ENCODE assay signal across 15 mouse cellular contexts in genomic region chr9:119426483-119426882, GRCm38 (mm10). TPM values are rescaled to one million over a fixed set of nuclear protein-coding genes. Genes with fewer than 3 reads are reported as not detected.
DNase-seq lines count a peak whose midpoint lies in the region; ATAC-seq and TF ChIP-seq lines count a peak whose summit lies in the region.
"Had no signal": no experiment of that assay in that cellular context is flagged by ENCODE, and none has a peak within 500 bp of the region (broad histone marks: within the 10 kb centered on the region; RNA-seq: fewer than 3 reads in every experiment).

No protein-coding gene starts in this region.

- H3K4me2 ChIP-seq in embryonic facial prominence, embryonic 13.5 days: no peak overlapping the region
- H3K4me2 ChIP-seq in heart, postnatal 0 days (ENCODE audit: low read depth, low read length): no peak overlapping the region
- no peak overlapping the region for H3K4me2 ChIP-seq in lung, embryonic 16.5 days (ENCODE audit: low read depth, low read length)
- H3K4me2 ChIP-seq: limb, embryonic 15.5 days had no signal

- TF ChIP-seq EP300 in heart, postnatal 0 days (IDR thresholded peaks at IDR 0.05; ENCODE audit: low read depth): no peak

- H3K27ac ChIP-seq in embryonic facial prominence, embryonic 13.5 days: 0 out of 2 replicates have a peak overlapping the region, but pooled peaks have one; percentile 55
- H3K27ac ChIP-seq in embryonic facial prominence, embryonic 10.5 days (replicated peaks): no peak overlapping the region
- H3K27ac ChIP-seq in heart, postnatal 0 days (ENCODE audit: low read depth): 0 out of 2 replicates have a peak overlapping the region, but pooled peaks have one; percentile 0
- peak overlapping the region; percentile 78 for H3K27ac ChIP-seq in lung, embryonic 16.5 days (ENCODE audit: low read length)
- H3K27ac ChIP-seq: macrophage had no signal

- no peak for ATAC-seq in embryonic facial prominence, embryonic 13.5 days (ENCODE audit: insufficient number of reproducible peaks, insufficient read depth, low FRiP score, low TSS enrichment, low read depth)
- no peak for ATAC-seq in heart, postnatal 0 days (ENCODE audit: insufficient read depth, low read depth)
- 0 out of 2 replicates have a peak, but pooled peaks have one; percentile 5 for ATAC-seq in lung, embryonic 16.5 days (ENCODE audit: low read depth)
- ATAC-seq: forebrain, embryonic 16.5 days; midbrain, embryonic 16.5 days had no signal

- no peak for DNase-seq in embryonic facial prominence, embryonic 10.5 days (ENCODE audit: low spot score)
- no peak for DNase-seq in heart, postnatal 0 days (ENCODE audit: low spot score)
- no peak for DNase-seq in heart, postnatal 4 days
- DNase-seq in lung, postnatal 25 days (ENCODE audit: low spot score): no peak
- DNase-seq in lung, postnatal 4 days: peak; percentile 29 to 60
- DNase-seq in left cerebral cortex, postnatal 25 days (ENCODE audit: low spot score in 2 of 2): no peak
- DNase-seq: cerebellum, adult 18-20 months; gastrocnemius, postnatal 10 days; spleen, adult 18-20 months had no signal

- intact Hi-C loops in left cerebral cortex, postnatal 25 days (cut with DNase I): no loop called here

- peaks cover 31% of the 10 kb centered on the region for H3K36me3 ChIP-seq in embryonic facial prominence, embryonic 13.5 days
- H3K36me3 ChIP-seq in embryonic facial prominence, embryonic 10.5 days (replicated peaks): peaks cover 71% of the 10 kb centered on the region
- H3K36me3 ChIP-seq in heart, postnatal 0 days (replicated peaks; ENCODE audit: control insufficient read depth, insufficient read depth, low read length): peaks cover 9% of the 10 kb centered on the region; the same call in 1 of the 2 replicates
- H3K36me3 ChIP-seq in lung, embryonic 16.5 days (ENCODE audit: control insufficient read depth, insufficient read depth, low read length): peaks cover 2% of the 10 kb centered on the region; the same call in 1 of the 2 replicates

- H3K9me3 ChIP-seq in embryonic facial prominence, embryonic 13.5 days: no peaks in the 10 kb centered on the region
- no peaks in the 10 kb centered on the region for H3K9me3 ChIP-seq in embryonic facial prominence, embryonic 10.5 days
- no peaks in the 10 kb centered on the region for H3K9me3 ChIP-seq in heart, postnatal 0 days (replicated peaks; ENCODE audit: control insufficient read depth, low read length)
- H3K9me3 ChIP-seq in lung, embryonic 16.5 days (ENCODE audit: control insufficient read depth, low read length): no peaks in the 10 kb centered on the region
- H3K9me3 ChIP-seq: limb, embryonic 15.5 days had no signal

- no peak overlapping the region for H3K9ac ChIP-seq in embryonic facial prominence, embryonic 13.5 days
- H3K9ac ChIP-seq in heart, postnatal 0 days (replicated peaks; ENCODE audit: low read depth, low read length): no peak overlapping the region
- 0 out of 2 replicates have a peak overlapping the region, but pooled peaks have one; percentile 3 for H3K9ac ChIP-seq in lung, embryonic 16.5 days (ENCODE audit: low read length)
- H3K9ac ChIP-seq: limb, embryonic 15.5 days had no signal

- H3K4me1 ChIP-seq in embryonic facial prominence, embryonic 13.5 days: peaks cover 26% of the 10 kb centered on the region
- peaks cover 26% of the 10 kb centered on the region for H3K4me1 ChIP-seq in embryonic facial prominence, embryonic 10.5 days
- peaks cover 24% of the 10 kb centered on the region for H3K4me1 ChIP-seq in heart, postnatal 0 days (ENCODE audit: control insufficient read depth, insufficient read depth)
- H3K4me1 ChIP-seq in lung, embryonic 16.5 days (replicated peaks; ENCODE audit: control insufficient read depth, insufficient read depth, low read length): peaks cover 30% of the 10 kb centered on the region

- TF ChIP-seq CTCF in heart, postnatal 0 days (IDR thresholded peaks at IDR 0.05; ENCODE audit: low read depth): no peak

- WGBS in embryonic facial prominence, embryonic 13.5 days: 61% methylated on average over 7 of the region's 7 CpGs
- 90% methylated on average over 7 of the region's 7 CpGs for WGBS in embryonic facial prominence, embryonic 10.5 days
- whole genome bisulfite sequencing in heart, postnatal 0 days: 45% methylated on average over 7 of the region's 7 CpGs
- WGBS in lung, embryonic 16.5 days: 42% methylated on average over 7 of the region's 7 CpGs

- no peaks in the 10 kb centered on the region for H3K27me3 ChIP-seq in embryonic facial prominence, embryonic 13.5 days
- no peaks in the 10 kb centered on the region for H3K27me3 ChIP-seq in embryonic facial prominence, embryonic 10.5 days (replicated peaks; ENCODE audit: low read depth, poor library complexity, severe bottlenecking)
- H3K27me3 ChIP-seq in heart, postnatal 0 days (ENCODE audit: control insufficient read depth, insufficient read depth, low read length): no peaks in the 10 kb centered on the region
- no peaks in the 10 kb centered on the region for H3K27me3 ChIP-seq in lung, embryonic 16.5 days (ENCODE audit: control insufficient read depth, insufficient read depth, low read depth, low read length)
- H3K27me3 ChIP-seq: limb, embryonic 15.5 days had no signal

- no peak overlapping the region for H3K4me3 ChIP-seq in embryonic facial prominence, embryonic 13.5 days
- no peak overlapping the region for H3K4me3 ChIP-seq in embryonic facial prominence, embryonic 10.5 days
- no peak overlapping the region for H3K4me3 ChIP-seq in heart, postnatal 0 days (ENCODE audit: low read depth, low read length)
- no peak overlapping the region for H3K4me3 ChIP-seq in lung, embryonic 16.5 days (ENCODE audit: low read length)
- H3K4me3 ChIP-seq: limb, embryonic 15.5 days had no signal

RNA-seq across cellular contexts. Expression of gene Exog, which starts 18.3 kb away (rescaled TPM):
- polyA plus RNA-seq in embryonic facial prominence, embryonic 13.5 days (2015; fragmentation: Nextera tagmentation; extraction: Ambion mirVana): 41.4 and 43.8 TPM in 2 replicates
- 44.2 and 45.3 TPM in 2 replicates for polyA plus RNA-seq in embryonic facial prominence, embryonic 10.5 days (2016; fragmentation: Nextera tagmentation; extraction: Ambion mirVana)
- 1.4 and 3.0 TPM in 2 replicates for total RNA-seq in heart, postnatal 0 days (2014; rRNA removed; ENCODE audit: low replicate concordance)
- polyA plus RNA-seq in heart, postnatal 0 days (2015; fragmentation: Nextera tagmentation; extraction: Ambion mirVana): 4.2 and 4.8 TPM in 2 replicates
- 1 to 10 TPM; 4.2 to 4.5 TPM for total RNA-seq in heart, postnatal 4 days (2021)
- 23.5 and 27.3 TPM in 2 replicates for polyA plus RNA-seq in lung, embryonic 16.5 days (2015; fragmentation: Nextera tagmentation; extraction: Ambion mirVana)
- total RNA-seq in left cerebral cortex, postnatal 25 days (2021): 10 to 100 TPM; 24.7 to 25.6 TPM

RNA-seq across cellular contexts. Expression of gene Acvr2b, which starts 24.6 kb away (rescaled TPM):
- 18.0 and 18.7 TPM in 2 replicates for polyA plus RNA-seq in embryonic facial prominence, embryonic 13.5 days (2015; fragmentation: Nextera tagmentation; extraction: Ambion mirVana)
- 78.6 and 85.6 TPM in 2 replicates for polyA plus RNA-seq in embryonic facial prominence, embryonic 10.5 days (2016; fragmentation: Nextera tagmentation; extraction: Ambion mirVana)
- 4.3 and 6.6 TPM in 2 replicates for total RNA-seq in heart, postnatal 0 days (2014; rRNA removed; ENCODE audit: low replicate concordance)
- polyA plus RNA-seq in heart, postnatal 0 days (2015; fragmentation: Nextera tagmentation; extraction: Ambion mirVana): 6.6 and 6.8 TPM in 2 replicates
- total RNA-seq in heart, postnatal 4 days (2021): 1 to 10 TPM; 6.2 to 6.5 TPM
- 7.1 and 10.8 TPM in 2 replicates for polyA plus RNA-seq in lung, embryonic 16.5 days (2015; fragmentation: Nextera tagmentation; extraction: Ambion mirVana)
- 10 to 100 TPM; 14.9 to 17.7 TPM for total RNA-seq in left cerebral cortex, postnatal 25 days (2021)

Comparison
In these comparisons a context has a peak if more than half of its experiments do, and no peak if none do; other contexts are left out.
1. DNase-seq: peak in lung, postnatal 4 days (2 of 2); none in embryonic facial prominence, embryonic 10.5 days (single experiment), heart, postnatal 0 days (single experiment), heart, postnatal 4 days (single experiment), lung, postnatal 25 days (single experiment) and left cerebral cortex, postnatal 25 days (0 of 2).